Mouse (Mus musculus) thymus, adult 2 months (tissue): ENCODE measurements around the gene St3gal4. TPM values are rescaled to one million over a fixed set of nuclear protein-coding genes. Genes with fewer than 3 reads are reported as not detected.

Experiments
- DNase-seq: peaks from one replicate; pipeline ENCODE4 v3.0.0; 2021
- H3K27ac ChIP-seq: fragments of 200-500 bp; 2 replicates; pipeline ENCODE4 v1.5.1; 2012; ENCODE audit warnings: low read length, control low read depth; ENCODE audit not compliant: control insufficient read depth, insufficient read depth
- H3K27me3 ChIP-seq: fragments of 200-500 bp; 2 replicates; pipeline ENCODE4 v1.6.1; 2012; ENCODE audit warnings: mild to moderate bottlenecking, low read length, moderate library complexity, mixed read lengths; ENCODE audit not compliant: control insufficient read depth, insufficient read depth
- H3K36me3 ChIP-seq: fragments of 200-500 bp; 2 replicates; pipeline ENCODE4 v1.6.1; 2012; ENCODE audit warnings: mild to moderate bottlenecking, low read length, moderate library complexity; ENCODE audit not compliant: control insufficient read depth, insufficient read depth
- H3K4me1 ChIP-seq: fragments of 200-500 bp; replicated peaks from 2 replicates; pipeline ENCODE4 v1.6.1; 2012; ENCODE audit warnings: low read length; ENCODE audit not compliant: control insufficient read depth, insufficient read depth
- H3K4me3 ChIP-seq: fragments of 200-500 bp; 2 replicates; pipeline ENCODE4 v1.5.1; 2012; ENCODE audit warnings: mild to moderate bottlenecking, low read length, control low read depth, moderate library complexity; ENCODE audit not compliant: control insufficient read depth, insufficient read depth
- CTCF ChIP-seq: fragments of 200-500 bp; IDR thresholded peaks from 2 replicates; pipeline ENCODE4 v1.5.1; 2012; ENCODE audit warnings: mild to moderate bottlenecking, control low read depth, low read length, moderate library complexity, borderline replicate concordance; ENCODE audit not compliant: control insufficient read depth, poor library complexity, insufficient read depth; ENCODE audit errors: extremely low read depth
- POLR2A ChIP-seq: fragments of 200-500 bp; IDR thresholded peaks from 2 replicates; pipeline ENCODE4 v1.6.1; 2012; ENCODE audit warnings: mild to moderate bottlenecking, low read length, control low read depth, moderate library complexity; ENCODE audit not compliant: control insufficient read depth, poor library complexity, insufficient read depth; ENCODE audit errors: extremely low read depth
- WGBS: fragments of 180-500 bp; shearing (Covaris S2); methylation state at CpG from one replicate; pipeline ENCODE4 v1.1.7; 2018; 5-methylcytosine and 5-hydroxymethylcytosine counted together
- polyA plus RNA-seq: library from polyadenylated mRNA; depleted of rRNA; stranded (reverse); fragments of >200 nt; gene quantifications from 2 replicates; pipeline ENCODE4 v1.2.3, GENCODE M21; 2012

The St3gal4 gene
- polyA plus RNA-seq, 1 experiment: 8.9 TPM

DNA sequence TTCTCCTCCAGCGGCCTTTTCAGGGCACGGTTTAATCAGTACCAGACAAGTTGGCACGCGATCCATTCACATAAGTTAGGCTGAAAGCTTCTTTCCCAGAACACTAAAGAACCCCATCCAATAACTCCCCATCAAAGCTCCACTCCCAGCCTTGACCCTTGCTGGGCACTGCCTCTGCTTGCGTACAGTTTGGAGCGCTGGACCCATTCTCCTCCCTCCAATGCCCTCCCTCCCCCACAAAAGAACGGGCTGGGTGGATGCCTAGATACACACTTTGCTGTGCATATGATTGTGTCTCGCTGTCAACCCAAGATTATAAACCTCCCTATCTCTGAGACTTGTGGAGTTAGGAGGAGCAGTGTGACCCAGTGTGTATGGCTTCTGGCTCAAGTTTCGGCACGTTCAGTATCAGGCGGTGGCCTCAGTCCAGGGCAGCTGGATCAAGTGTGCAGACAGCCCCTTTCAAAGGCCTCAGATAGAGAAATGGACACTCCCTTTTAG is 74.0 kb downstream of the St3gal4 start:
- Histone ChIP-seq H3K4me1 (no peaks in the 10 kb centered on the region), H3K36me3 (peaks cover 7% of the 10 kb centered on the region; the same call in 1 of the 2 replicates), H3K27ac (no peak overlapping the region), H3K4me3 (no peak overlapping the region), H3K27me3 (no peaks in the 10 kb centered on the region)
- 97% methylated on average over 11 of the region's 11 CpGs for WGBS
- DNase-seq: no peak
- TF ChIP-seq POLR2A: no peak
- TF ChIP-seq CTCF: no peak

DNA sequence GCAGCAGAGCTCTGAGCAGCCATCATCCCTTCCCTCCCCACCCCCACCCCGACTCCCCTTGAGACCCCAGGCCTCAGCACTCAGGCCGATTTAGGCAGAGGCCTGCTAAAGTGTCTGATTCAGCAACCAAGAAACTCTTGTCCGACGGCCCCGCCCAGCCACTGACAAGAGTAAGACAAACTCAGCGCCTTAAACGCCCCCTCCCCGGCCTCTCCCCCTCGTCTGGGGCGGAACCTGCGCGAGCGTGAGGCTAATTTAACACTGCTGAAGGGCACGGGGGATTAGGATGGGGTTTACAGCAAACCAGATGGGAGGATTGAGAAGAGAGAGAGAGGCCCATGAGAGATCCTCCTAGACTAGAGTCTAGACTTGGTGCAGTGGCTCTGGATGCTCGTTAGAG is 74.6 kb downstream of the St3gal4 start:
- Histone ChIP-seq H3K36me3 (peaks cover 7% of the 10 kb centered on the region; the same call in 1 of the 2 replicates), H3K4me1 (no peaks in the 10 kb centered on the region)

DNA sequence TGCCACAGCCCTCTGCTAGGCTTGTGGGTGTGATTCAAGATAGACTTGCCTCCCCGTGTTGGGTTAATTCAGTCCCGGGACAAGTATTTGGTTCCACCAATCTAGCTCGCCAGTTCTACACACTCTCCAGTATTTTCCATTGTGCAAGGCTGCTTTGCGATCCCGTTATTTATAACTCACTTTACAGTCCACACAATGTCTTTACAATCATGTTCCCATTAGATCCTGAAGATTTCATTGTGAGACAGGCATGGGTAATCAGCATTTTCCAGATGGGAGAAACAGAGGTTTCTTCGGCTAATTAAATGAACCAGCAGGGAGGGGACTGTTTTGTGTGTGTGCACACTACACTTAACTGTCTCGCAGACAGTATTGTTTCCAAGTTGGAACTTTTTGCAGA is 75.4 kb downstream of the St3gal4 start:
- WGBS: 94% methylated on average over 7 of the region's 7 CpGs
- Histone ChIP-seq H3K27ac (no peak overlapping the region), H3K27me3 (no peaks in the 10 kb centered on the region), H3K36me3 (peaks cover 7% of the 10 kb centered on the region; the same call in 1 of the 2 replicates), H3K4me3 (no peak overlapping the region), H3K4me1 (no peaks in the 10 kb centered on the region)
- no peak for TF ChIP-seq CTCF
- TF ChIP-seq POLR2A: no peak
- DNase-seq: no peak

More for the DNA sequence above, 74.6 kb downstream of the St3gal4 start:
- WGBS: 88% methylated on average over 15 of the region's 15 CpGs
- no peak overlapping the region for H3K4me3 ChIP-seq
- TF ChIP-seq POLR2A (no peak), CTCF (no peak)
- no peaks in the 10 kb centered on the region for H3K27me3 ChIP-seq
- H3K27ac ChIP-seq: no peak overlapping the region
- no peak for DNase-seq

- Histone ChIP-seq H3K36me3 (no peaks in the 10 kb centered on the region), H3K4me1 (no peaks in the 10 kb centered on the region), H3K4me3 (no peak overlapping the region), H3K27me3 (no peaks in the 10 kb centered on the region), H3K27ac (no peak overlapping the region)
- 82% methylated on average over 5 of the region's 5 CpGs for WGBS
- DNase-seq: no peak
- TF ChIP-seq POLR2A (no peak), CTCF (no peak)
Measured at GRCm38 (mm10) chr9:35041493-35041892, 77.6 kb downstream of the St3gal4 start.

DNA sequence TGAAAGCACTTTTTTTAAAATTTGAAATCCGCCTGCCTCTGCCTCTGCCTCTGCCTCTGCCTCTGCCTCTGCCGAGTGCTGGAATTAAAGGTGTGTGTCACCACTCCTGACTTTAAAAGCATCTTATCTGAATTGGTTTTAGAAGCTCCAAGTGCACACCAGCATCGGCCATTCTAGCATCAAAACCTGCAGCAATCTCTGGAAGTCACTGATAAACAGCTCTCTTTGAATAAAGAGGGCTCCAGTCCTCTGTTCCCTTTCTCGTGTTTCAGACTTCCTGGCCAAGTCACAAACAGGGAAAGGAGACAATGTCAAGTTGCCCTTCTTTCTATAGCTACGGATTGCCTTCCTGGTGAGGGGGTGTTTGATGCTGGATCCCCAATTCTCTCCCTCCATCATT is 79.2 kb downstream of the St3gal4 start:
- no peaks in the 10 kb centered on the region for H3K36me3 ChIP-seq
- no peaks in the 10 kb centered on the region for H3K27me3 ChIP-seq
- no peak overlapping the region for H3K27ac ChIP-seq
- no peak overlapping the region for H3K4me3 ChIP-seq
- no peak for DNase-seq
- 44% methylated on average over 5 of the region's 5 CpGs for WGBS
- TF ChIP-seq POLR2A (no peak), CTCF (no peak)
- no peaks in the 10 kb centered on the region for H3K4me1 ChIP-seq

DNA sequence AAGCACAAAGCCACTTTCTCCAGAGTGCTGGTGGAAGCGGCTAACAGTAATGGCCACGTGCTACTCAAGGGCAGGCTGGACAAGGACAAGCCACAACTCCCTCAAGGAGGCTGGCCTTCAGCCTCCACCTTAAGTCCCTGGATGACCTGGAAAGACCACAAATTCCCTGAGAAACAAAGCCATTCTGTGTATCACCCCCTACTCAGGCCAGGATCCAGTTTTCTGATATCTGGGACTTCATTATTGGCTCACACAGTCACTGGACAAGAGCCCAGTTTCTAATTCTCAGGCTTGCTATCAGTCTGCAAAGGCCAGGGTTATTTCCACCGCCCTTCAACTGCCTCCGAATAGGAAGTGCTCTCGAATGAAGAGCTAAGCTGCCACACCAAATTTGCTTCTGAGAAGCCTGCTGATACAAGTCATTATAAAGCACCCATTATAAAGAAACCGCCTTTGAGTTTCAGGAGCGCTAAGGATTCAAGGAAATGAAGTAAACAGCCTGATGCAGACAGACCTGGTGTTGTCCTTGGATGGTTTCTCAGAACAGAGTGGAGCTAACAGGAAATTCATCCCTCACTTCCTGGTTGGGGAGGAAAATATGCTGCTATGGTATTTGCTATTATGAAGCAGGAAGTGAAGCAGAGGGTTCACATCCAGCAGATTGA is 80.0 kb downstream of the St3gal4 start:
- Histone ChIP-seq H3K4me3 (no peak overlapping the region), H3K27me3 (no peaks in the 10 kb centered on the region), H3K4me1 (no peaks in the 10 kb centered on the region), H3K36me3 (no peaks in the 10 kb centered on the region), H3K27ac (no peak overlapping the region)
- 63% methylated on average over 7 of the region's 7 CpGs for WGBS
- TF ChIP-seq CTCF (no peak), POLR2A (no peak)
- DNase-seq: no peak
